Mouse (Mus musculus) erythroblast, embryonic 14.5 days (primary cell): ENCODE data around the gene Zfp420.

Experiments
- GATA1 ChIP-seq: IDR thresholded peaks from 2 replicates; pipeline ENCODE4 v1.6.1; 2012; ENCODE audit warnings: low read length, inconsistent platforms, mixed read lengths
- TAL1 ChIP-seq: IDR thresholded peaks from 3 replicates; pipeline ENCODE4 v1.6.1; 2012; ENCODE audit warnings: low read length, inconsistent platforms, mixed read lengths

GRCm38 (mm10) chr7:29906682-29907058, 46.9 kb downstream of the Zfp420 start:
- TF ChIP-seq TAL1 (no peak), GATA1 (no peak)
